Mouse (Mus musculus): Measurements from ENCODE around the gene Asap3.

DNA sequence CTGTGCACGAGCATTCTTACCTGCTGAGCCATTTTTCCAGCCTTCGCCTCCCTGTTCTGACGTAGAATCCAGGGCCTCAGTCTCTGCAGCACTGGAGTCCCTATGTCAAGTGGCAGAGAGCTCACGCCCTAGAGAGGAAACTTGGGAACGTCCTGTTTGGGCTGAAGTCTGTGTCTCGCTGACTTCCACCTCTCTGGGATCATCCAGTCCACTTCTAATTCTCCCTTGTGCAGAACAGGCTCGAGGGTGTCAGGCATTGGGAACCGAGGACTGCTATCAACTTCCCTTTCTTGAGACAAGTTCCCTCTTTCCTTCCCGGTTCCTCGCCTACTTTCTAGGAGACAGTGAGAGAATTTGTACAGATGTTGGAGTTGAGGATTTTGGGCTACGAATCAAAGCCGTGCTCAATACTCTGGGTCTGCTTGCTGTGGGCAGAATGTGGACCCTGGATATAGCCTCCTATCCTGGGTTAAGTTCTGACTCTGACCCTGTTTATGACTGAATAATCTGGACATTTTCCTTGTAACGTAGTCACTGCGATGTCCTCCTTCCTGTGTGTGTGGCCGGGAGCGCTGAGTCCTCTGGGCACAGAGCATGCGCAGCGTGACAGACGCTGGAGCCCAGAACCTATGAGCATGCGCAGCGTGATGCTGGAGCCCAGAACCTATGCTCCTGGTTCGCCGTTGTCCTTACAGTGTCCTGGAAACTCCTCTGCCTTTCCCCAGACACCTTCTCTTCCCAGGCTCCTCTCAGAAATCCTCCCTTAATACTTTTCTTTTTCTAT is 18.7 kb downstream of the Asap3 start:
- no peak for TF ChIP-seq CTCF (IDR thresholded peaks at IDR 0.05; ENCODE audit: control insufficient read depth, insufficient read depth, insufficient read length)
- no peak for TF ChIP-seq CEBPB (IDR thresholded peaks at IDR 0.05; ENCODE audit: low read depth)
- TF ChIP-seq MAX (IDR thresholded peaks at IDR 0.05) = no peak

All from C2C12 (cell line).